Mouse (Mus musculus) neural tube, embryonic 11.5 days (tissue): Measurements from ENCODE around the gene 1700042G07Rik. TPM values are rescaled to one million over a fixed set of nuclear protein-coding genes. Genes with fewer than 3 reads are reported as not detected.

Experiments used
- ATAC-seq: fragments of 200-750 bp; cut with Nextera tagmentation; 2 replicates; pipeline ENCODE4 v1.8.0; 2017; ENCODE audit warnings: moderate number of reproducible peaks, mild to moderate bottlenecking, moderate TSS enrichment, moderate library complexity; ENCODE audit not compliant: insufficient read depth, low FRiP score, low TSS enrichment
- DNase-seq: peaks from one replicate; pipeline ENCODE4 v3.0.0-alpha.2; 2015; ENCODE audit warnings: low spot score
- H3K27ac ChIP-seq: fragments of 300-500 bp; sonication (generic); 2 replicates; pipeline ENCODE4 v1.5.1; 2014; ENCODE audit warnings: low read depth, mild to moderate bottlenecking, low read length
- H3K27me3 ChIP-seq: fragments of 300-500 bp; sonication (generic); 2 replicates; pipeline ENCODE4 v1.6.1; 2014; ENCODE audit warnings: mild to moderate bottlenecking, low read length, mixed read lengths; ENCODE audit not compliant: control insufficient read depth, insufficient read depth
- H3K36me3 ChIP-seq: fragments of 300-500 bp; sonication (generic); 2 replicates; pipeline ENCODE4 v1.6.1; 2014; ENCODE audit warnings: mild to moderate bottlenecking, low read length, moderate library complexity, mixed read lengths; ENCODE audit not compliant: control insufficient read depth, insufficient read depth
- H3K4me1 ChIP-seq: fragments of 300-500 bp; sonication (generic); 2 replicates; pipeline ENCODE4 v1.6.1; 2014; ENCODE audit warnings: low read length, mixed read lengths; ENCODE audit not compliant: control insufficient read depth, insufficient read depth
- H3K4me2 ChIP-seq: fragments of 300-500 bp; sonication (generic); 2 replicates; pipeline ENCODE4 v1.6.1; 2014; ENCODE audit warnings: low read depth, mild to moderate bottlenecking, moderate library complexity
- H3K4me3 ChIP-seq: fragments of 300-500 bp; sonication (generic); 2 replicates; pipeline ENCODE4 v1.5.1; 2014; ENCODE audit warnings: low read depth, low read length
- H3K9ac ChIP-seq: fragments of 300-500 bp; sonication (generic); 2 replicates; pipeline ENCODE4 v1.6.1; 2014; ENCODE audit warnings: mild to moderate bottlenecking, low read length
- H3K9me3 ChIP-seq: fragments of 300-500 bp; sonication (generic); 2 replicates; pipeline ENCODE4 v1.6.1; 2016; ENCODE audit warnings: low read length; ENCODE audit not compliant: control insufficient read depth
- WGBS: fragments of 180-500 bp; shearing (Covaris S2); extraction: QIAGEN DNeasy Blood & Tissue Kit; methylation state at CpG from one replicate; pipeline ENCODE4 v1.1.7; 2014; 5-methylcytosine and 5-hydroxymethylcytosine counted together
- polyA plus RNA-seq: library from polyadenylated mRNA; unstranded; fragments of >200 nt; fragmentation: Nextera tagmentation; extraction: Ambion mirVana; gene quantifications from 2 replicates; pipeline ENCODE4 v1.2.1, GENCODE M21; 2014

The 1700042G07Rik gene
- polyA plus RNA-seq, 1 experiment from 2014 or later: not detected

DNA sequence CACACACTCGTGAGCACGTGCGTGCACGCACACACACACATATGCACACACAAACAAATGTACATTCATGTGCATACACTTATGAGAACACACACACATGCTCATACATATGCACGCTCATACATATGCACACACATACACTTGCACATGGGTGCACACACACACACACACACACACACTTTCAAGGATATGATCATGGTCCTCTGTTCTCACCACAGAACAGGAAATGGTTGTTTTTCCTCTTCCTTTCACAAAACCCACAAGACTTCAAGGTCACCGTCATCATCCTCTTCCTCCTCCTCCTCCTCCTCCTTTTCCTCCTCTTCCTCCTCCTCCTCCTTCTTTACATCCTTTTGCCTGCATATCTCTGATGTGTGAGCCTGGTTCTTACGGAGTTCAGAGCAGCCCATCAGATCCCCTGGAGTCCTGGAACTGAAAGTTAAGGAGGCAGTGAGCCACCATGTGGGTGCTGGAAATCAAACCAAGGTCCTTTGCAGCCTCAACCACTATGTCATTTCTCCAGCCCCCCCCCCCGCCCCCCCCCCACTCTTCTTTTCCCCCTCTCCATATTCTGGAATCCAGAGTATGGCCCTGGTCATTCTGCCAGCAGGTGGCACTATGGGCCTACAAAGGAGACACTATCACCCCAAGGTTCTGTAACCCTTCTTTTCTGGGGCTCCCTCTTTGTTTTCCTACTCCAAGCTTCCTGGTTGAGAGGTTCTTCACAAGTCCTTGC is 4.4 kb upstream of the 1700042G07Rik start:
- ATAC-seq (no peak), DNase-seq (peak; percentile 71)
- 83% methylated on average over 7 of the region's 8 CpGs for WGBS

DNA sequence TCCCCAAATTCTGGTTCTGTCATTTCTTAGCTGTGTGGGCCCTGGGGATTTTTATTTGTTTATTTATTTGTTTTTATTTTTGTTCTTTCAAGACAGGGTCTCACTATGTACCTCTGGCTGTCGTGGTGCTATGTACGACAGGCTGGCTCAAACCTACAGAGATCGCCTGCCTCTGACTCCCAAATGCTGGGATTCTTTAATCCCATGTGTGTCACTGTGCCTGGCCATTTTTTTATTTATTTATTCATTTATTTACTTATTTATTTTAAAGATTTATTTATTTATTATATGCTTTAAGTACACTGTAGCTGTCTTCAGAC is 3.9 kb upstream of the 1700042G07Rik start:
- ATAC-seq (no peak), DNase-seq (no peak)
- no peaks in the 10 kb centered on the region for H3K36me3 ChIP-seq
- no peak overlapping the region for H3K9ac ChIP-seq
- no peak overlapping the region for H3K4me2 ChIP-seq
- H3K4me3 ChIP-seq: no peak overlapping the region
- no peaks in the 10 kb centered on the region for H3K4me1 ChIP-seq
- H3K27me3 ChIP-seq: no peaks in the 10 kb centered on the region
- H3K9me3 ChIP-seq: no peaks in the 10 kb centered on the region
- WGBS: 81% methylated on average over 3 of the region's 3 CpGs
- no peak overlapping the region for H3K27ac ChIP-seq

More for the DNA sequence above, 4.4 kb upstream of the 1700042G07Rik start:
- no peak overlapping the region for H3K4me2 ChIP-seq
- no peak overlapping the region for H3K4me3 ChIP-seq
- H3K4me1 ChIP-seq: no peaks in the 10 kb centered on the region
- no peak overlapping the region for H3K9ac ChIP-seq
- no peaks in the 10 kb centered on the region for H3K9me3 ChIP-seq
- H3K27ac ChIP-seq: no peak overlapping the region
- H3K36me3 ChIP-seq: no peaks in the 10 kb centered on the region
- no peaks in the 10 kb centered on the region for H3K27me3 ChIP-seq

DNA sequence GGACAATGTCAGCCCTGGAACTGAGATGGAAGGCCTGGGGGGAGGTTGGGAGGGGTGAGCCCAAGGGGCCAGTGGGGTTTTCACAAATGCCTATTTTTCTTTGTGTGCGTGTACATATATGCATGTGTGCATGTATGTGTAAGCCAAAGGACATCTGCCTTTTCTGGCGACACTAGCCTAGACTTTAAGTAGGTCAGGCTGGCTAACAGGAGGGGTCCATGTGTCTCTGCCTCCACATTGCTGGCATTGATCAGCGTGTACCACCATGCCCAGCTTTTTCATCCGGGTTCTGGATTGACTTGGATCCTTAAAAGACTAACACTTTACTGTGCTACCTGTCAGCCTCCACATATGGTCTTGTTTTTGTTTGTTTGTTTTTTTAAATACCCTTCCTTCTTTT is 580 bp downstream of the 1700042G07Rik start:
- Histone ChIP-seq H3K4me1 (no peaks in the 10 kb centered on the region), H3K9ac (no peak overlapping the region), H3K4me2 (no peak overlapping the region), H3K36me3 (no peaks in the 10 kb centered on the region), H3K27ac (no peak overlapping the region), H3K27me3 (no peaks in the 10 kb centered on the region), H3K4me3 (no peak overlapping the region), H3K9me3 (no peaks in the 10 kb centered on the region)
- ATAC-seq (no peak), DNase-seq (no peak)
- WGBS: 89% methylated on average over 4 of the region's 4 CpGs

DNA sequence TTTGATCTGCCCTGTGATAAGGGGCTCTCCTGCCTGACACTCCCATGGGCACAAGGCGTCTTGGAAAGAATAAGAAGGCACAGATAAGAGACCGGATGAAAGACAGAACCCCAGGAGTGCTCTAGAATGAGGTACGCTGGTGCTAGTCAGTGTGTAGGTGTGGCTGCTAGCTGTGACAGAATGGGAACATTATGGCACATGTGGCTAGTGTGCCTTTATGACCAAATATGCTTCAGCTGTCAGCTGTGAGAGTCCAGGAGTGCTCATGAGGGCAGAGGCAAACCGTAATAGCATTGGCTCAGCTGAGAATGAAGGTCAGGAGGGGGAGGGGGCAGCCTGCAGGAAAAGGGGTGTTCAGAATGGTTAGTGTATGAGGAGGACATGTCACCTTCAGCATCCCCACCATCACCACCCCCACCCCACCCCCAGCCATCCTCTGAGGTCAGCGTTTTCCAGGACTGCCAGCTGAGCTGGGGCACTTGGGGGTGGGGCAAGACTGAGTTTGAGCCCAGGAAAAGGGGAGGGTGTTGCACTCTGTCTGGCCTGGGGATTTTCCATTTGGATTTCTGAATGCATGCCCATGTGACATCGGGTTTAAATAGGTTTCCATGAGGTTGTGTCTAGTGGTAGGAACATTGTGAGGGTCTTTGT is 1.4 kb downstream of the 1700042G07Rik start:
- Histone ChIP-seq H3K9ac (no peak overlapping the region), H3K27ac (no peak overlapping the region), H3K27me3 (no peaks in the 10 kb centered on the region), H3K9me3 (no peaks in the 10 kb centered on the region), H3K4me3 (no peak overlapping the region), H3K4me2 (no peak overlapping the region), H3K36me3 (no peaks in the 10 kb centered on the region), H3K4me1 (no peaks in the 10 kb centered on the region)
- ATAC-seq (no peak), DNase-seq (no peak)
- WGBS: 59% methylated on average over 6 of the region's 6 CpGs

DNA sequence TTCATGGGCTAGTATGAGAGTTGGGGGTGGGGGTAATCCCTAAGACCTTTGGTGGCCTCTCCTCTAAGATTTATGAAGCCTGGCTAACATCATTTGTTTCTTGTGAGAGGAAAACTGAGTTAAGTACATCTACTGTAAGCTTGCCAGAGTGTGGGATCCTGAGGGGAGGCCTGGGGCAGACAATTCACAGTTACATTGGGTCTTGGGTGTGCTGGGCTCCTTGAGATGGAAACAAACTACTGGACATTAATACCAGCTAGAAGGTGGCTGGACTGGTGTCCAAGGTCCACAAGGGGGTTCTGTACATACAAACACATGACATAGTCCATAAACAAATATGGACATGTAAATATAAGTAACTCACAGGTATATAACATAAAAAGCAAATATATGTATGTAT is 2.0 kb downstream of the 1700042G07Rik start:
- Histone ChIP-seq H3K9me3 (no peaks in the 10 kb centered on the region), H3K27ac (no peak overlapping the region), H3K4me1 (no peaks in the 10 kb centered on the region), H3K4me3 (no peak overlapping the region), H3K27me3 (no peaks in the 10 kb centered on the region), H3K9ac (no peak overlapping the region), H3K36me3 (no peaks in the 10 kb centered on the region), H3K4me2 (no peak overlapping the region)
- DNase-seq (no peak), ATAC-seq (no peak)

DNA sequence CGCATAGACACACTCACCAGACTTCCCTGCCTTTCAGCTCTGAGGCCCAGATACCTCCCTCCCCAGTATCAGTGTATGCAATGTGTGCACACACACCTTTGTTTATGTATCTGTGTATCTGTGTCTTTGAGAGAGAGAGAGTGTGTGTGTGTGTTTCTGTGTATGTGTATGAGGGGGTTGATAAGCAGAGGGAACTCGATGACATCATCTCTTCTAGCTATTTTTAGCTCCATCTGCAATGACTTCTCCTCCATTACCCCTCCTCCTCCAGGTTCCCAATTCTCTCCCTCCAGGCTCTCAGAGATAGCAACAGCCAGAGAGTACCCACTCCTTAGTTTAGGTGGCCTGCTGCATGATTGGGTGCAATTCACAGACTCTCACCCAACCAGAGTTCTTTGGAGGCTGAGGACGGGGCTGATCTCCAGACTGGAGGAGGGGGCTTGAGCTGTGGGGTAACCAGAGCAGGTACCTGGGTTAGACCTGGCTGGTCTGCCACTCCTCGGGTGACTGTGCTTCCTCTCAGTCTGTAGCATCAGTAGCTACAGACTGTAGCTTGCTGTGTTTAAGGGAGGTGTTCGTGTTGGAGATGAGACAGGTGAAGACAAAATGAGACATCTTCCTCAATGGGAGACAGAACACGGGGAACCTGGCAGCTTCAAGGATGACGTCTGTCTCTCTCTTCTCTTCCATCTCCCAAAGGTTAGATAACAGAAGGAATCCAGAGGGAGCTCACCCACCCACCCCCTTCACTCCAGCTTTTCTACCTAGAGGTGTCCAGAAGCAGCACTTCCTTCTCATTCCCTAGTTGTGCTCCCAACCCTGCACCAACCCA is 2.8 kb downstream of the 1700042G07Rik start:
- Histone ChIP-seq H3K4me2 (no peak overlapping the region), H3K36me3 (no peaks in the 10 kb centered on the region), H3K4me1 (no peaks in the 10 kb centered on the region), H3K9me3 (no peaks in the 10 kb centered on the region), H3K4me3 (no peak overlapping the region), H3K27ac (no peak overlapping the region), H3K27me3 (no peaks in the 10 kb centered on the region), H3K9ac (no peak overlapping the region)
- ATAC-seq (no peak), DNase-seq (no peak)
- WGBS: 71% methylated on average over 7 of the region's 7 CpGs

DNA sequence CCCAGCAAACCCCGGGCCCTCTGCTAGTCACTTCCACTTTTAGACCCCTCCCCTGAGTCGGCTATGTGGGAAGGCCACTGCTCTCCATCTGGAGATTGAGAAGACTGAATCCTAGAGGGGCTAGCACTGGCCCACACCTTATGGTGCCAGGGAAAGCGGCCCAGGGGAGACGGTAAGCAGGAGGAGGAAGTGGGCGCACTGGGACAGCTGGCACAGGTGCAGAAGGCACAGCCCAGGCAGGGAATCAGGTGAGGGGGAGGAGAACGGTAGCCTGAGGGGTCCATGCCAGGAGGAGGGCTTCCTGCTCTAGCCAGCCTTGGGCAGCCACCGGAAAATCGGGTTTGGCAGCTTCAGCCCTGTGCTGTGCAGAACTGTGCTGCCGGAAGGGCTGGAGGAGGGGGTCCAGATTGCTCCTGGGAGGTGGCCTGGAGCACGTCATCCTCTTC is 3.4 kb downstream of the 1700042G07Rik start:
- WGBS: 36% methylated on average over 10 of the region's 10 CpGs
- Histone ChIP-seq H3K4me3 (no peak overlapping the region), H3K4me1 (no peaks in the 10 kb centered on the region), H3K27me3 (no peaks in the 10 kb centered on the region), H3K36me3 (no peaks in the 10 kb centered on the region), H3K27ac (no peak overlapping the region), H3K9ac (no peak overlapping the region), H3K4me2 (no peak overlapping the region), H3K9me3 (no peaks in the 10 kb centered on the region)
- DNase-seq: no peak
- no peak for ATAC-seq

DNA sequence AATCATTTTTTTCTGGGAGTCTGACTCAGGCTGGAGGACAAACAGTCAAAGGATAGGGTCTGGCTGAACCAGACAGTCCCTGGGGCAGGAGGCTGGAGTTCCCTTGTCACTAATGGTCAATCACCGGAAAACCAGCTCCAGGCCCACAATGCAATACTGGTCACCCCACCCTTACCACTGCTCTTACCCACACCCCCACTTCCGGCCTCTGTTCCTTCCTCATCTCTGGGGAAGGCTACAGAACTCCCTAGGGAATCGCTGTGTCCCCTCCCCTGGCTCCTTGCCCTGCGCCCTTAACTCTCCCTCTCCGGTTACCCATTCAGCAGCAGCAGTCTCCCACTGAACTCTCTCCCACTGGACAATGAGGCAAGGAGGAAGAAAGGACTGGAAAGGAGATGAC is 4.0 kb downstream of the 1700042G07Rik start:
- H3K27ac ChIP-seq: no peak overlapping the region
- WGBS: 45% methylated on average over 5 of the region's 5 CpGs
- DNase-seq (no peak), ATAC-seq (no peak)
- no peak overlapping the region for H3K9ac ChIP-seq
- H3K27me3 ChIP-seq: no peaks in the 10 kb centered on the region
- H3K4me3 ChIP-seq: no peak overlapping the region
- no peaks in the 10 kb centered on the region for H3K36me3 ChIP-seq
- no peak overlapping the region for H3K4me2 ChIP-seq
- H3K4me1 ChIP-seq: no peaks in the 10 kb centered on the region
- H3K9me3 ChIP-seq: no peaks in the 10 kb centered on the region
